Mouse (Mus musculus) liver, postnatal 0 days (tissue): ENCODE results near the gene Wfdc15a.

Source experiments
- CTCF ChIP-seq: sonication (generic); IDR thresholded peaks from 2 replicates; pipeline ENCODE4 v1.5.1; 2016; ENCODE audit warnings: antibody characterized with exemption, low read depth
- EP300 ChIP-seq: IDR thresholded peaks from 2 replicates; pipeline ENCODE4 v1.6.1; 2016; ENCODE audit warnings: antibody characterized with exemption, low read depth, mild to moderate bottlenecking

- TF ChIP-seq CTCF (no peak), EP300 (no peak)
These were observed 26.5 kb downstream of the Wfdc15a start for GRCm38 (mm10) chr2:164173394-164173793.
